Mouse (Mus musculus) lung, embryonic 15.5 days (tissue): ENCODE measurements around the gene Zdhhc19. TPM values are rescaled to one million over a fixed set of nuclear protein-coding genes. Genes with fewer than 3 reads are reported as not detected.
A peak's percentile ranks its signal among the peaks of the same experiment; 100 is the strongest.

ENCODE experiments used
- ATAC-seq: fragments of 200-750 bp; cut with Nextera tagmentation; 2 replicates; pipeline ENCODE4 v1.8.0; 2017; ENCODE audit warnings: moderate number of reproducible peaks, borderline replicate concordance; ENCODE audit not compliant: low FRiP score, low TSS enrichment; ENCODE audit errors: extremely low read depth
- H3K27ac ChIP-seq: fragments of 300-500 bp; sonication (generic); 2 replicates; pipeline ENCODE4 v1.5.1; 2015; ENCODE audit warnings: moderate library complexity, mild to moderate bottlenecking, inconsistent platforms
- H3K27me3 ChIP-seq: fragments of 300-500 bp; sonication (generic); 2 replicates; pipeline ENCODE4 v1.6.1; 2015; ENCODE audit warnings: inconsistent platforms
- H3K36me3 ChIP-seq: fragments of 300-500 bp; sonication (generic); 2 replicates; pipeline ENCODE4 v1.6.1; 2015; ENCODE audit warnings: inconsistent platforms
- H3K4me1 ChIP-seq: fragments of 300-500 bp; sonication (generic); 2 replicates; pipeline ENCODE4 v1.6.1; 2015; ENCODE audit warnings: inconsistent platforms
- H3K4me2 ChIP-seq: fragments of 300-500 bp; sonication (generic); 2 replicates; pipeline ENCODE4 v1.6.1; 2015; ENCODE audit warnings: inconsistent platforms, mild to moderate bottlenecking, moderate library complexity
- H3K4me3 ChIP-seq: fragments of 300-500 bp; sonication (generic); 2 replicates; pipeline ENCODE4 v1.5.1; 2015; ENCODE audit warnings: mild to moderate bottlenecking, inconsistent platforms
- H3K9ac ChIP-seq: fragments of 300-500 bp; sonication (generic); 2 replicates; pipeline ENCODE4 v1.6.1; 2015; ENCODE audit warnings: inconsistent platforms
- H3K9me3 ChIP-seq: fragments of 300-500 bp; sonication (generic); 2 replicates; pipeline ENCODE4 v1.6.1; 2016; ENCODE audit warnings: inconsistent platforms
- WGBS: fragments of 180-500 bp; shearing (Covaris S2); methylation state at CpG from one replicate; pipeline ENCODE4 v1.1.7; 2015; 5-methylcytosine and 5-hydroxymethylcytosine counted together
- polyA plus RNA-seq: library from polyadenylated mRNA; unstranded; fragments of >200 nt; fragmentation: Nextera tagmentation; extraction: Ambion mirVana; gene quantifications from 2 replicates; pipeline ENCODE4 v1.2.1, GENCODE M21; 2015

The Zdhhc19 gene
- polyA plus RNA-seq, 1 experiment from 2014 or later: not detected

GRCm38 (mm10) chr16:32509066-32509942 lies 13.2 kb downstream of the Zdhhc19 start:
- peaks cover 45% of the 10 kb centered on the region for H3K4me1 ChIP-seq
- 25% methylated on average over 9 of the region's 9 CpGs for WGBS
- H3K27ac ChIP-seq: peak overlapping the region; percentile 88
- H3K36me3 ChIP-seq: no peaks in the 10 kb centered on the region
- H3K9me3 ChIP-seq: no peaks in the 10 kb centered on the region
- no peak overlapping the region for H3K4me3 ChIP-seq
- H3K27me3 ChIP-seq: no peaks in the 10 kb centered on the region
- peak overlapping the region; percentile 13; the same call in 1 of the 2 replicates for H3K4me2 ChIP-seq
- H3K9ac ChIP-seq: no peak overlapping the region
- peak; percentile 75 for ATAC-seq

- 56% methylated on average over 18 of the region's 18 CpGs for WGBS
- Histone ChIP-seq H3K4me2 (no peak overlapping the region), H3K27me3 (no peaks in the 10 kb centered on the region), H3K4me1 (peaks cover 45% of the 10 kb centered on the region), H3K9ac (no peak overlapping the region), H3K4me3 (no peak overlapping the region), H3K27ac (peak overlapping the region; percentile 88), H3K9me3 (no peaks in the 10 kb centered on the region), H3K36me3 (no peaks in the 10 kb centered on the region)
- ATAC-seq: no peak
These were observed 14.6 kb downstream of the Zdhhc19 start for GRCm38 (mm10) chr16:32510399-32511337.

- no peaks in the 10 kb centered on the region for H3K36me3 ChIP-seq
- 0 out of 2 replicates have a peak overlapping the region, but pooled peaks have one; percentile 8 for H3K9ac ChIP-seq
- no peak overlapping the region for H3K4me3 ChIP-seq
- H3K9me3 ChIP-seq: no peaks in the 10 kb centered on the region
- ATAC-seq: no peak
- WGBS: 67% methylated on average over 3 of the region's 3 CpGs
- no peak overlapping the region for H3K4me2 ChIP-seq
- peak overlapping the region; percentile 50 for H3K27ac ChIP-seq
- H3K27me3 ChIP-seq: no peaks in the 10 kb centered on the region
- peaks cover 51% of the 10 kb centered on the region for H3K4me1 ChIP-seq
These were observed 15.3 kb downstream of the Zdhhc19 start for GRCm38 (mm10) chr16:32511338-32511734.

GRCm38 (mm10) chr16:32511827-32512490 lies 15.9 kb downstream of the Zdhhc19 start:
- peaks cover 55% of the 10 kb centered on the region for H3K4me1 ChIP-seq
- WGBS: 75% methylated on average over 8 of the region's 8 CpGs
- H3K36me3 ChIP-seq: no peaks in the 10 kb centered on the region

GRCm38 (mm10) chr16:32512921-32513320 lies 16.9 kb downstream of the Zdhhc19 start:
- peak overlapping the region; percentile 86 for H3K27ac ChIP-seq
- H3K9me3 ChIP-seq: no peaks in the 10 kb centered on the region
- WGBS: 25% methylated on average over 3 of the region's 3 CpGs
- no peaks in the 10 kb centered on the region for H3K36me3 ChIP-seq
- H3K4me3 ChIP-seq: no peak overlapping the region
- no peak overlapping the region for H3K9ac ChIP-seq
- H3K27me3 ChIP-seq: no peaks in the 10 kb centered on the region
- H3K4me1 ChIP-seq: peaks cover 50% of the 10 kb centered on the region
- H3K4me2 ChIP-seq: no peak overlapping the region
- ATAC-seq: no peak

More at GRCm38 (mm10) chr16:32511827-32512490, 15.9 kb downstream of the Zdhhc19 start:
- no peak for ATAC-seq
- H3K4me3 ChIP-seq: no peak overlapping the region
- no peaks in the 10 kb centered on the region for H3K9me3 ChIP-seq
- no peak overlapping the region for H3K4me2 ChIP-seq
- no peak overlapping the region for H3K9ac ChIP-seq
- H3K27me3 ChIP-seq: no peaks in the 10 kb centered on the region
- peak overlapping the region; percentile 50; the same call in 1 of the 2 replicates for H3K27ac ChIP-seq

GRCm38 (mm10) chr16:32513401-32513800 lies 17.3 kb downstream of the Zdhhc19 start:
- Histone ChIP-seq H3K27ac (peak overlapping the region; percentile 86), H3K27me3 (no peaks in the 10 kb centered on the region), H3K4me1 (peaks cover 48% of the 10 kb centered on the region), H3K4me2 (no peak overlapping the region), H3K4me3 (no peak overlapping the region), H3K9me3 (no peaks in the 10 kb centered on the region), H3K9ac (no peak overlapping the region), H3K36me3 (no peaks in the 10 kb centered on the region)
- 72% methylated on average over 6 of the region's 6 CpGs for WGBS
- no peak for ATAC-seq

- Histone ChIP-seq H3K4me1 (peaks cover 46% of the 10 kb centered on the region), H3K9me3 (no peaks in the 10 kb centered on the region), H3K27me3 (no peaks in the 10 kb centered on the region), H3K27ac (no peak overlapping the region), H3K4me3 (no peak overlapping the region), H3K36me3 (no peaks in the 10 kb centered on the region), H3K9ac (no peak overlapping the region), H3K4me2 (no peak overlapping the region)
- 86% methylated on average over 6 of the region's 6 CpGs for WGBS
- ATAC-seq: no peak
These were observed 17.9 kb downstream of the Zdhhc19 start for GRCm38 (mm10) chr16:32513948-32514347.

- H3K4me3 ChIP-seq: no peak overlapping the region
- H3K27ac ChIP-seq: peak overlapping the region; percentile 81
- peaks cover 29% of the 10 kb centered on the region for H3K4me1 ChIP-seq
- H3K9ac ChIP-seq: 0 out of 2 replicates have a peak overlapping the region, but pooled peaks have one; percentile 9
- no peaks in the 10 kb centered on the region for H3K27me3 ChIP-seq
- ATAC-seq: peak; percentile 58; the same call in 1 of the 2 replicates
- H3K4me2 ChIP-seq: peak overlapping the region; percentile 32
- H3K36me3 ChIP-seq: no peaks in the 10 kb centered on the region
- H3K9me3 ChIP-seq: no peaks in the 10 kb centered on the region
- 24% methylated on average over 21 of the region's 21 CpGs for WGBS
These were observed 20.2 kb downstream of the Zdhhc19 start for GRCm38 (mm10) chr16:32516006-32516962.

- no peak for ATAC-seq
- no peaks in the 10 kb centered on the region for H3K9me3 ChIP-seq
- WGBS: 75% methylated on average over 12 of the region's 12 CpGs
These were observed 21.9 kb downstream of the Zdhhc19 start for GRCm38 (mm10) chr16:32517785-32518481.

More at GRCm38 (mm10) chr16:32517785-32518481, 21.9 kb downstream of the Zdhhc19 start:
- H3K27me3 ChIP-seq: no peaks in the 10 kb centered on the region
- H3K4me3 ChIP-seq: no peak overlapping the region
- no peak overlapping the region for H3K27ac ChIP-seq
- no peaks in the 10 kb centered on the region for H3K36me3 ChIP-seq
- peaks cover 13% of the 10 kb centered on the region for H3K4me1 ChIP-seq
- no peak overlapping the region for H3K9ac ChIP-seq
- H3K4me2 ChIP-seq: no peak overlapping the region
